Mouse (Mus musculus) forebrain, embryonic 15.5 days (tissue): Measurements from ENCODE around the gene Prmt2. TPM values are rescaled to one million over a fixed set of nuclear protein-coding genes. Genes with fewer than 3 reads are reported as not detected.
A peak's percentile ranks its signal among the peaks of the same experiment; 100 is the strongest.

ENCODE experiments used
- ATAC-seq: fragments of 200-750 bp; cut with Nextera tagmentation; replicated peaks from 2 replicates; pipeline ENCODE4 v1.8.0; 2017; ENCODE audit warnings: mild to moderate bottlenecking, moderate TSS enrichment, moderate library complexity
- H3K27ac ChIP-seq: fragments of 300-500 bp; sonication (generic); replicated peaks from 2 replicates; pipeline ENCODE4 v1.5.1; 2015; ENCODE audit warnings: mild to moderate bottlenecking, inconsistent platforms
- H3K27me3 ChIP-seq: fragments of 300-500 bp; sonication (generic); 2 replicates; pipeline ENCODE4 v1.6.1; 2015; ENCODE audit warnings: inconsistent platforms
- H3K36me3 ChIP-seq: fragments of 300-500 bp; sonication (generic); 2 replicates; pipeline ENCODE4 v1.6.1; 2015; ENCODE audit warnings: mild to moderate bottlenecking, inconsistent platforms
- H3K4me1 ChIP-seq: fragments of 300-500 bp; sonication (generic); 2 replicates; pipeline ENCODE4 v1.6.1; 2015; ENCODE audit warnings: inconsistent platforms
- H3K4me2 ChIP-seq: fragments of 300-500 bp; sonication (generic); replicated peaks from 2 replicates; pipeline ENCODE4 v1.6.1; 2015; ENCODE audit warnings: mild to moderate bottlenecking, inconsistent platforms
- H3K4me3 ChIP-seq: fragments of 300-500 bp; sonication (generic); 2 replicates; pipeline ENCODE4 v1.5.1; 2015; ENCODE audit warnings: mild to moderate bottlenecking, inconsistent platforms
- H3K9ac ChIP-seq: fragments of 300-500 bp; sonication (generic); replicated peaks from 2 replicates; pipeline ENCODE4 v1.6.1; 2015; ENCODE audit warnings: mild to moderate bottlenecking, inconsistent platforms
- H3K9me3 ChIP-seq: fragments of 300-500 bp; sonication (generic); 2 replicates; pipeline ENCODE4 v1.6.1; 2016; ENCODE audit warnings: inconsistent platforms
- WGBS: fragments of 180-500 bp; shearing (Covaris S2); methylation state at CpG from one replicate; pipeline ENCODE4 v1.1.7; 2015; ENCODE audit warnings: mixed read lengths; 5-methylcytosine and 5-hydroxymethylcytosine counted together
- polyA plus RNA-seq: library from polyadenylated mRNA; unstranded; fragments of >200 nt; fragmentation: Nextera tagmentation; extraction: Ambion mirVana; gene quantifications from 2 replicates; pipeline ENCODE4 v1.2.1, GENCODE M21; 2015

Gene Prmt2
- 250 and 269 TPM in 2 replicates for polyA plus RNA-seq

DNA sequence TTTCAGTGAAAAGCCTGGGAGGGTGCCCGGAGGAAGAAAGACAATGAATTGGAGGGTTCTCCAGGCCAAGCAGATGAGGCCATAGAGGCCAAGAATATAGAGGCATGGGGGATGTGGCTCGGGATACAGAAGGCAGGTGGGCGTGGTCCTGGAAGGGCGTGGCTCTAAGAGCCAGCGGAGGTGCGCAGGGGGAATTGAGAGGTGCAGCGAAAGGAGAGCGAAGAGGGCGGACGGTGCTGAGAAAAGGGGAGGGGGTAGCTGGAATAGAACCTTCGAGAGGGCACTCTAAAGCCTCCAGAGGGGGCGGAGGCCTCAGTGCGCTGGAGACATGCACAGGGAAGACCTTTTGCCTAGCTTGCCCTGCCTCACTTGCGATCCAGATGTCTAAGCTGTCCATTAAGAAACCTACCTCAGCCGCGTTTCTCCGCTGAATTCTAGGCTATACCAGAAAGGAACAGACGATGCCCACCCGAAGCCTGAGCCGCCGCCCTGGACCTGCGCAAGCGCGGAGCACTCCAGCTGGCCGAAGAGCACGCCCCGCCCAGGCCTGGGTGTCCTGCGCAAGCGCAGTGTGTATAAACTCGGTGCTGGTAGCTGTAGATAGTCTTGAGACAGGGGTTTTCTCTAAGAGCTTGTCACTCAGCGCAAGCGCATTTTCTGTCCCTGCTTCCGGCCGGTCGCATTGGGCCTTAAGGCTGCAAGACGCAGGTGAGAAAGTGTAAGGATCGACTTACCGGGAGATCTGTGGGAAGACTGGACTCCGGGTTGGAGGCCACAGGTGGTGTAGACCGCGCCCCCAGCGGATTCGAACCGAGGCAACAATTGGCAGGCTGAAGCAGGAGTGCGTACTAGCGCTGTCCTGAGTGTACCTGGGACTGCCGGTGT lies at the start of gene Prmt2:
Prmt2 (minus strand) TSS at position 525 of the 885 bp plus-strand sequence.
- H3K4me1 ChIP-seq: peaks cover 31% of the 10 kb centered on the region
- WGBS: under 1% methylated on average over 47 of the region's 47 CpGs
- H3K4me2 ChIP-seq: peak within 1 kb of the TSS; percentile 71

DNA sequence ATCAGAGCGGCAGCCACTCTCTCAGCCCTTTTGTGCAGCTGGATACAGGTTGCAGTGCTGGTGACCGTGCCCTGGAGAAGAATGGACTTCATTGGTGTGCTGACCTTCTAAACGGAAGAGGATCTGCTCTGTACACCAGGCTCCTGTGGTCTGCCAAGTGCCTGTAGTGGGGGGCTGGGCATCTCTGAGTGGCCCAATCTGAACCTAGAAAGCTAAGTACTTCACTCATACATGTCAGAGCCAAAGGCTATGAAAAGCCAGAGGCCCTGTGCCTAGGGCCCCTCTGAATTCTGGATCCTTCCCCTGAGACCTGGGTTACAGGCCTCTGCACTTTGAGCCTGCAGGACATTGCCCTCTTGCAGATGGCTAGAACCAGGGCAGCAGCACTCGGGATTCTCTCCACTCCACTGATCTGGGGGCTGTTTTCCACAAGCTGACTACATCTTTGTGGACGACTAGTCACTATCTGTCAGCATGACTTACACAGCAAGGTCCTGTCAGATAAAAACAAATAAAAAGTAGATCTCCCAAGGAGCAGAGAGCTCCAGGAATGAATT lies 41.0 kb upstream of the Prmt2 start:
- H3K36me3 ChIP-seq: peaks cover 78% of the 10 kb centered on the region

More for the DNA sequence above, at the start of gene Prmt2:
- H3K4me3 ChIP-seq: peak within 1 kb of the TSS; percentile 57
- peak within 1 kb of the TSS; percentile 90 for H3K27ac ChIP-seq
- peak; percentile 98 for ATAC-seq
- H3K9me3 ChIP-seq: no peaks in the 10 kb centered on the region
- no peaks in the 10 kb centered on the region for H3K36me3 ChIP-seq
- H3K27me3 ChIP-seq: no peaks in the 10 kb centered on the region
- H3K9ac ChIP-seq: peak within 1 kb of the TSS; percentile 68

DNA sequence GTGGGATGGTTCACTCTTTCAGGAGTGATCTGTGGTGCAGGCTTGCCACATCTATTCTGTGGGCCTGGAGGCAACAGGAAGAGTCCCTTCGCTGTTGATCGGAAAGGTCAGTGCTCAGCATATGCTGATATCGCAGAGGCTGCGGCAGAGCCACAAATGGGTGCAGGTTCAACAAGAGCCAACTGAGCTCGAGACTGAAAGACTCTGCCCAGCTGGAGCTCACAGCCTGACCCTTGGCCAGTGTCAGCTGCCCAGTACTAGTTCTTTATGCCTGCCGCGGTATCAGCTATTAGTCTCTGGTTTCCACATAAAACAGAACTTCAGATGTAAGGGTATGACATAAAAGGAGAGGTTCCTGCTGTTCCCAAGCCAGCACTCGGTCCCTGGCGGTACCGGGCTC lies 37.6 kb upstream of the Prmt2 start:
- H3K9me3 ChIP-seq: no peaks in the 10 kb centered on the region
- no peak overlapping the region for H3K27ac ChIP-seq
- H3K27me3 ChIP-seq: no peaks in the 10 kb centered on the region
- H3K4me3 ChIP-seq: no peak overlapping the region
- no peak overlapping the region for H3K9ac ChIP-seq
- ATAC-seq: no peak
- WGBS: 82% methylated on average over 10 of the region's 10 CpGs
- no peak overlapping the region for H3K4me2 ChIP-seq
- peaks cover 75% of the 10 kb centered on the region for H3K36me3 ChIP-seq
- H3K4me1 ChIP-seq: no peaks in the 10 kb centered on the region

More for the DNA sequence above, 41.0 kb upstream of the Prmt2 start:
- Histone ChIP-seq H3K27me3 (no peaks in the 10 kb centered on the region), H3K4me1 (no peaks in the 10 kb centered on the region), H3K4me3 (no peak overlapping the region), H3K9ac (no peak overlapping the region), H3K27ac (no peak overlapping the region), H3K4me2 (no peak overlapping the region), H3K9me3 (no peaks in the 10 kb centered on the region)
- no peak for ATAC-seq
- WGBS: 77% methylated on average over 5 of the region's 5 CpGs

DNA sequence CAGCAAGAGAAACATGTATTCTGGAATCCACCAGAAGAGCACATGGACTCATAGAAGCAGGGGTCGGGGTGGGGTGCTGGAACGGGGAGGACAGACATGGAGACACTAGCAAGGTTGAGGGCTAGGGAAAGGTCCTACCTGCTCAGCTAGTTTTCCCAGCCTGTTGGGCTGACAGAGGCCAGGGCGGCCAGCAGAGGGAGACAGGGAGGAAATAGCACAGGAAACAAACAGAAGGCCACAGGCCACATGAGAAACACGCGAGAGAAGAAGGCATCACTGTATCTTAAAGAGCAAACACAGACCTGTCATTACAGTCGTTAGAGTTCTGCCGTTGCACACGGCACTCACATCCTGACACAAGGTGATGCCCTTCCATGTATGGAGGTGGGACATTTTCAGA lies 33.6 kb upstream of the Prmt2 start:
- peaks cover 81% of the 10 kb centered on the region for H3K36me3 ChIP-seq
- no peak for ATAC-seq
- H3K4me2 ChIP-seq: no peak overlapping the region
- H3K4me3 ChIP-seq: no peak overlapping the region
- no peaks in the 10 kb centered on the region for H3K27me3 ChIP-seq
- H3K9me3 ChIP-seq: no peaks in the 10 kb centered on the region
- 56% methylated on average over 8 of the region's 8 CpGs for WGBS
- H3K9ac ChIP-seq: no peak overlapping the region
- no peaks in the 10 kb centered on the region for H3K4me1 ChIP-seq
- H3K27ac ChIP-seq: no peak overlapping the region

GRCm38 (mm10) chr10:76262431-76262830 lies 24.8 kb upstream of the Prmt2 start:
- no peaks in the 10 kb centered on the region for H3K27me3 ChIP-seq
- peaks cover 29% of the 10 kb centered on the region for H3K36me3 ChIP-seq
- no peak overlapping the region for H3K27ac ChIP-seq
- H3K4me1 ChIP-seq: no peaks in the 10 kb centered on the region
- H3K4me2 ChIP-seq: no peak overlapping the region
- no peak overlapping the region for H3K4me3 ChIP-seq
- no peaks in the 10 kb centered on the region for H3K9me3 ChIP-seq
- no peak for ATAC-seq
- H3K9ac ChIP-seq: no peak overlapping the region
- WGBS: 70% methylated on average over 4 of the region's 4 CpGs

DNA sequence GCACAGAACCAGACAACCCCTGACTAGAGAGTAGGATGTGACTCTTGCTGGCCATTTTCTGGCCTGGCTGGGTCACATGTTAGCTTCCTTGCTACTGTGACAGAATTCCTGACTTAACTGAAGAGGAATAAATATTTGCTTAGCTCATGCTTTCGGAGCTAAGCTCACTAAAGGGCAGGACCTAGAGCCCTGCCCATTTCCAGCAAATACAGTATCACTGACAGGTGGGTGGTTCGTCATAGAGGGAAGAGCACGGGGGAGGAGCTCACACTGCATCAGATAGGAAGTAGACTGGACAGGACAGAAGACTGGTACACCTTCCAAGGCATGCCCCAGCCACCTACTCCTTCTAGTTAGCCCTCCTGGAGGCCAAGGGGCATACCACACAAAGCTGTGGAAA lies 23.8 kb upstream of the Prmt2 start:
- H3K27ac ChIP-seq: no peak overlapping the region
- no peaks in the 10 kb centered on the region for H3K27me3 ChIP-seq
- H3K9ac ChIP-seq: no peak overlapping the region
- no peaks in the 10 kb centered on the region for H3K9me3 ChIP-seq
- ATAC-seq: no peak
- no peak overlapping the region for H3K4me3 ChIP-seq
- no peaks in the 10 kb centered on the region for H3K4me1 ChIP-seq
- peaks cover 21% of the 10 kb centered on the region for H3K36me3 ChIP-seq
- no peak overlapping the region for H3K4me2 ChIP-seq
- WGBS: 81% methylated on average over 3 of the region's 3 CpGs

- 61% methylated on average over 11 of the region's 11 CpGs for WGBS
- Histone ChIP-seq H3K9ac (no peak overlapping the region), H3K27me3 (no peaks in the 10 kb centered on the region), H3K4me1 (no peaks in the 10 kb centered on the region), H3K27ac (no peak overlapping the region), H3K36me3 (peaks cover 12% of the 10 kb centered on the region), H3K9me3 (no peaks in the 10 kb centered on the region), H3K4me2 (no peak overlapping the region), H3K4me3 (no peak overlapping the region)
- ATAC-seq: no peak
Observed at GRCm38 (mm10) chr10:76260358-76261059, 22.8 kb upstream of the Prmt2 start.

GRCm38 (mm10) chr10:76259566-76260232 lies 22.0 kb upstream of the Prmt2 start:
- Histone ChIP-seq H3K9ac (no peak overlapping the region), H3K36me3 (peaks cover 4% of the 10 kb centered on the region; the same call in 1 of the 2 replicates), H3K4me2 (no peak overlapping the region), H3K9me3 (no peaks in the 10 kb centered on the region), H3K4me1 (no peaks in the 10 kb centered on the region), H3K4me3 (no peak overlapping the region), H3K27me3 (no peaks in the 10 kb centered on the region), H3K27ac (no peak overlapping the region)
- WGBS: 85% methylated on average over 18 of the region's 18 CpGs
- no peak for ATAC-seq

GRCm38 (mm10) chr10:76257719-76258390 lies 20.2 kb upstream of the Prmt2 start:
- Histone ChIP-seq H3K4me2 (no peak overlapping the region), H3K4me1 (no peaks in the 10 kb centered on the region), H3K27me3 (no peaks in the 10 kb centered on the region), H3K9ac (no peak overlapping the region), H3K27ac (no peak overlapping the region), H3K4me3 (no peak overlapping the region), H3K9me3 (no peaks in the 10 kb centered on the region), H3K36me3 (0 out of 2 replicates have a peak, but pooled peaks cover 2% of the 10 kb centered on the region)
- ATAC-seq: no peak
- 87% methylated on average over 12 of the region's 12 CpGs for WGBS

DNA sequence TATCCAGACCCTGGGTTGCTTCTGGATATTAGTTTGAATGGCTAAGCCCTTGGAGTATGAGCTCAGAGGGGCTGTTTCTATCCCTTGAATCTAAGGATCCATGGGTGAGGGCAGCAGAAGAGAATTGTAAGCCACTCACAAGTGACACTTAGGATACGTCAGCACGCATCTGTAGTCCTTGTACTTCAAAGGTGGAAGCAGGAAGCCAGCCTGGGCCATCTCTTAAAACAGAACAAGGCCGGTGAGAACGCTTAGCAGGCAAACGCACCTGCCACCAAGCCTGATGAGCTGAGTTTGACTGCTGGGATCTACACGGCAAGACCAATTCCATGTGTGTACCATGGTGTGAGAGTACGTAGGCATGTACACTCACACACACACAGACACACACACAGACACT lies 19.6 kb upstream of the Prmt2 start:
- H3K9ac ChIP-seq: no peak overlapping the region
- H3K4me1 ChIP-seq: no peaks in the 10 kb centered on the region
- H3K4me3 ChIP-seq: no peak overlapping the region
- H3K9me3 ChIP-seq: no peaks in the 10 kb centered on the region
- ATAC-seq: no peak
- 92% methylated on average over 7 of the region's 7 CpGs for WGBS
- no peak overlapping the region for H3K27ac ChIP-seq
- H3K27me3 ChIP-seq: no peaks in the 10 kb centered on the region
- H3K36me3 ChIP-seq: no peaks in the 10 kb centered on the region
- H3K4me2 ChIP-seq: no peak overlapping the region

DNA sequence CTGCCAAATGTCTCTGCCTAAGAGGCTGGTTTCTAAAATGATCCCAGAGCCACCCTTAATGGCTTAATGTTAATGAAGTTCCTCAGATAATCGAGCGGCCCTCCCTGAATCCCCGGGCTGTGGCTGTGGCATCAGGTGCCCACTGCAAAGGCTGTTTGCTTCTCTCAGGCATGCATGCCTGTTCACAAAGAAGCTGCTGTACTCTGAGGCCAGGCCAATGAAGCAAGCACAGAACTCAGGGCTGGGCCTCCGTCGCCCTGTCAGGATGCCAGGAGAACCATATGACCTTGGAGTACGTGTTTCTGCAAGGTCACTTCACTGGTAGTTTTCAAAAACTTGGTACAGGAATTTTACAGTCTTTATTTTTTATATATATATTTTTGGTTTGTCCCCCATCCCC lies 18.0 kb upstream of the Prmt2 start:
- H3K4me3 ChIP-seq: no peak overlapping the region
- no peaks in the 10 kb centered on the region for H3K36me3 ChIP-seq
- no peak for ATAC-seq
- WGBS: 61% methylated on average over 6 of the region's 6 CpGs
- no peaks in the 10 kb centered on the region for H3K4me1 ChIP-seq
- H3K4me2 ChIP-seq: no peak overlapping the region
- no peaks in the 10 kb centered on the region for H3K27me3 ChIP-seq
- no peaks in the 10 kb centered on the region for H3K9me3 ChIP-seq
- H3K27ac ChIP-seq: no peak overlapping the region
- H3K9ac ChIP-seq: no peak overlapping the region
